Mouse (Mus musculus): ENCODE measurements around the gene Optc.

DNA sequence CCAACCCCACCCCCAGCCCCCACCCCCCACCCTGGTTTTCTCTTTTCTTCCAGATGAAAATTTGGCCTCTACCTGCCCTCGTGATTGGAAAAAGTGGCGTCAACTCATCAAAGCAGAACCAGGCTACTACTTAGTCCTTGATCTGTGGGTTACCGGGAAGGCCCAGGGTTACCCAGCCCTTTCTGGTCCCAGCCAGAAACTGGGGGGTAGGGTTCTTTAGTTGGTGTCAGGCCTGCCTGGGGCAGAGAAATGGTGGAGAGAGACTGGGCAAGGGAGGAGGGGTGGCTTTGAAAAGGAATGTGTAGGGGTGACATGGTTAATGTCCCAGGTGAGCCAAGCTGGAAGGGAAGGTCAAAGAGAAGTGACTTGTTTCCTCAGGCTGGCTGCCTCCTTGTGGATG is 51.1 kb downstream of the Optc start:
- TF ChIP-seq CTCF (IDR thresholded peaks at IDR 0.05; ENCODE audit: low read depth) (no peak), EP300 (optimal IDR thresholded peaks at IDR 0.05) (no peak)

Measured in stomach, postnatal 0 days (tissue).